Mouse (Mus musculus) heart, embryonic 14.5 days (tissue): Measurements from ENCODE around the gene Pld2. TPM values are rescaled to one million over a fixed set of nuclear protein-coding genes. Genes with fewer than 3 reads are reported as not detected.

Source experiments
- ATAC-seq: fragments of 200-750 bp; cut with Nextera tagmentation; 2 replicates; pipeline ENCODE4 v1.8.0; 2017; ENCODE audit warnings: low read depth, moderate TSS enrichment; ENCODE audit not compliant: insufficient number of reproducible peaks, insufficient read depth, low FRiP score
- H3K27ac ChIP-seq, 2 experiments: fragments of 200-500 bp in 1 of 2; fragments of 300-500 bp in 1 of 2; sonication (generic) in 1 of 2; replicated peaks in 1 of 2; 2 replicates each; pipeline ENCODE4 v1.5.1; 2012 to 2014; ENCODE audit warnings: low read depth in 2 of 2, low read length in 2 of 2, control low read depth in 1 of 2, mild to moderate bottlenecking in 1 of 2, mixed read lengths in 1 of 2; ENCODE audit not compliant: control insufficient read depth in 1 of 2, insufficient read depth in 1 of 2
- H3K27me3 ChIP-seq: fragments of 300-500 bp; sonication (generic); 2 replicates; pipeline ENCODE4 v1.6.1; 2014; ENCODE audit warnings: mild to moderate bottlenecking, low read length, control low read depth; ENCODE audit not compliant: control insufficient read depth, insufficient read depth
- H3K36me3 ChIP-seq: fragments of 300-500 bp; sonication (generic); 2 replicates; pipeline ENCODE4 v1.6.1; 2014; ENCODE audit warnings: mild to moderate bottlenecking, control low read depth, low read length, mixed read lengths; ENCODE audit not compliant: control insufficient read depth, insufficient read depth
- H3K4me1 ChIP-seq, 2 experiments: fragments of 200-500 bp in 1 of 2; fragments of 300-500 bp in 1 of 2; sonication (generic) in 1 of 2; 2 replicates each; pipeline ENCODE4 v1.6.1; 2012 to 2014; ENCODE audit warnings: low read length in 2 of 2, control low read depth in 1 of 2, mixed read lengths in 1 of 2; ENCODE audit not compliant: control insufficient read depth in 2 of 2, insufficient read depth in 2 of 2
- H3K4me2 ChIP-seq: fragments of 300-500 bp; sonication (generic); 2 replicates; pipeline ENCODE4 v1.6.1; 2014; ENCODE audit warnings: mild to moderate bottlenecking, low read length
- H3K4me3 ChIP-seq, 2 experiments: fragments of 200-500 bp in 1 of 2; fragments of 300-500 bp in 1 of 2; sonication (generic) in 1 of 2; 2 replicates each; pipeline ENCODE4 v1.5.1; 2012 to 2014; ENCODE audit warnings: low read length in 2 of 2, mild to moderate bottlenecking in 2 of 2, control low read depth in 1 of 2, low read depth in 1 of 2, moderate library complexity in 1 of 2; ENCODE audit not compliant: control insufficient read depth in 1 of 2, insufficient read depth in 1 of 2
- H3K9ac ChIP-seq: fragments of 300-500 bp; sonication (generic); 2 replicates; pipeline ENCODE4 v1.6.1; 2014; ENCODE audit warnings: mild to moderate bottlenecking, low read length
- H3K9me3 ChIP-seq: fragments of 300-500 bp; sonication (generic); 2 replicates; pipeline ENCODE4 v1.6.1; 2016; ENCODE audit warnings: low read length, control low read depth; ENCODE audit not compliant: control insufficient read depth
- WGBS: fragments of 180-500 bp; shearing (Covaris S2); extraction: QIAGEN DNeasy Blood & Tissue Kit; methylation state at CpG from one replicate; pipeline ENCODE4 v1.1.7; 2014; 5-methylcytosine and 5-hydroxymethylcytosine counted together
- polyA plus RNA-seq: library from polyadenylated mRNA; unstranded; fragments of >200 nt; fragmentation: Nextera tagmentation; extraction: Ambion mirVana; gene quantifications from 2 replicates; pipeline ENCODE4 v1.2.1, GENCODE M21; 2014

The Pld2 gene
- polyA plus RNA-seq, 1 experiment from 2014 or later = 11.1 TPM

- no peak overlapping the region for H3K4me2 ChIP-seq
- no peak overlapping the region for H3K4me3 ChIP-seq
- ATAC-seq = no peak
- no peak overlapping the region for H3K27ac ChIP-seq
- no peaks in the 10 kb centered on the region for H3K27me3 ChIP-seq
- H3K9ac ChIP-seq = no peak overlapping the region
- H3K9me3 ChIP-seq = no peaks in the 10 kb centered on the region
- H3K4me1 ChIP-seq = peaks cover 7 to 32% of the 10 kb centered on the region in 2 experiments
- H3K36me3 ChIP-seq = no peaks in the 10 kb centered on the region
- WGBS = 88% methylated on average over 7 of the region's 7 CpGs
Measured at GRCm38 (mm10) chr11:70583775-70584174, 43.9 kb downstream of the Pld2 start.

DNA sequence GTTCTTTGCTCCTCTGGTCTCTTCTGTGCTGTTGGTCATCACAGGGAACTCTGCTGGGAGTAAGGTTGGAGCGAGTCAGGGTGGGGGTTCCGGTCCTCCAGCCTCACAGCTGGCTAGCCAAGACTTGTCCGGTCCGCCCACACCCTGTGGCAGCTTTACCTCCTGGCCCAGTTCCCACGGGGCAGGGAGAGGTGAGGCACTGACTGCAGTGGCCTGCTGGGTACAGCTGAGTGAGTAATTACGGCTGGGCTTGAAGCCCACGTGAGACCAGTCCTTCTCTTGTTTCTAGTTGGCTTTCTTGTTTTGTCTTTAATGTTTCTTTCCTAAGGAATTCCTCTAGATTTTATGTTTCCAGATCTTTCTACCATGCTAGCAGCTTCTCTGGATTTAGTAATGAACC is 45.6 kb downstream of the Pld2 start:
- H3K9me3 ChIP-seq = no peaks in the 10 kb centered on the region
- H3K9ac ChIP-seq = no peak overlapping the region
- H3K4me2 ChIP-seq = no peak overlapping the region
- WGBS = 46% methylated on average over 7 of the region's 7 CpGs
- H3K4me1 ChIP-seq = peaks cover 5 to 21% of the 10 kb centered on the region in 2 experiments
- H3K4me3 ChIP-seq = no peak overlapping the region
- no peaks in the 10 kb centered on the region for H3K27me3 ChIP-seq
- ATAC-seq = no peak
- no peak overlapping the region for H3K27ac ChIP-seq
- H3K36me3 ChIP-seq = no peaks in the 10 kb centered on the region

DNA sequence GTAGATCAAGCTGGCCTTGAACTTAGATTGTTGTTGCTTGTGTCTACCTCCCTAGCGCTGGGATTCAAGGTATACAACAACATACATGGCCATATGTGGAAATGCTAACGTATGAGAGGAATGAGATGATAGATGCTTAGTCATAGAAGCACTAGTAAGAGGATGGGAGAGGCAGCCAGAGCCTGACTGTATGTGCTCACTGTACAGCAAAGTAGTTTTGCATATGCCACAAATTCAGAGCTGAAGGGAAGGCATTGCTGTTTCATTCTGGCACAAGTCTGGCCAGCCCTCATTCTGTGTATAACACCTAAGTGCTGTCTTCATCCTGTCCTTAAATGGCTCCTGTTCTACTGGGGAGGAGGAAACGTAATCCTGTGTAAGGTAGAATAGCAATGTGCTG is 46.4 kb downstream of the Pld2 start:
- Histone ChIP-seq H3K27me3 (no peaks in the 10 kb centered on the region), H3K9me3 (no peaks in the 10 kb centered on the region), H3K9ac (no peak overlapping the region), H3K27ac (no peak overlapping the region), H3K4me3 (no peak overlapping the region), H3K4me2 (no peak overlapping the region), H3K36me3 (no peaks in the 10 kb centered on the region), H3K4me1 (peaks cover 5 to 21% of the 10 kb centered on the region in 2 experiments)
- WGBS = 79% methylated on average over 3 of the region's 3 CpGs
- ATAC-seq = no peak

GRCm38 (mm10) chr11:70586954-70587353 is 47.1 kb downstream of the Pld2 start:
- Histone ChIP-seq H3K4me3 (no peak overlapping the region), H3K9me3 (no peaks in the 10 kb centered on the region), H3K4me2 (no peak overlapping the region), H3K4me1 (peaks cover 5 to 21% of the 10 kb centered on the region in 2 experiments), H3K9ac (no peak overlapping the region), H3K27me3 (no peaks in the 10 kb centered on the region), H3K36me3 (no peaks in the 10 kb centered on the region), H3K27ac (no peak overlapping the region)
- WGBS = 79% methylated on average over 5 of the region's 5 CpGs
- no peak for ATAC-seq

GRCm38 (mm10) chr11:70591733-70592132 is 51.9 kb downstream of the Pld2 start:
- Histone ChIP-seq H3K27ac (no peak overlapping the region), H3K27me3 (no peaks in the 10 kb centered on the region), H3K4me2 (no peak overlapping the region), H3K9me3 (no peaks in the 10 kb centered on the region), H3K9ac (no peak overlapping the region), H3K36me3 (no peaks in the 10 kb centered on the region), H3K4me1 (peaks cover 4 to 7% of the 10 kb centered on the region in 2 experiments; a peak in 2 of 4 replicates), H3K4me3 (no peak overlapping the region)
- 87% methylated on average over 1 of the region's 1 CpGs for WGBS
- ATAC-seq = no peak

GRCm38 (mm10) chr11:70594253-70594989 is 54.6 kb downstream of the Pld2 start:
- ATAC-seq = no peak

GRCm38 (mm10) chr11:70595638-70596037 is 55.8 kb downstream of the Pld2 start:
- H3K36me3 ChIP-seq = peaks cover 33% of the 10 kb centered on the region
- H3K4me2 ChIP-seq = no peak overlapping the region
- H3K27me3 ChIP-seq = no peaks in the 10 kb centered on the region
- H3K9ac ChIP-seq = no peak overlapping the region
- H3K4me1 ChIP-seq = peaks cover 4 to 7% of the 10 kb centered on the region in 2 experiments; a peak in 2 of 4 replicates
- WGBS = 38% methylated on average over 2 of the region's 2 CpGs
- H3K4me3 ChIP-seq = no peak overlapping the region
- no peak for ATAC-seq
- no peak overlapping the region for H3K27ac ChIP-seq
- no peaks in the 10 kb centered on the region for H3K9me3 ChIP-seq

More at GRCm38 (mm10) chr11:70594253-70594989, 54.6 kb downstream of the Pld2 start:
- peaks cover 24% of the 10 kb centered on the region for H3K36me3 ChIP-seq
- no peak overlapping the region for H3K4me3 ChIP-seq
- no peak overlapping the region for H3K4me2 ChIP-seq
- no peak overlapping the region for H3K9ac ChIP-seq
- H3K9me3 ChIP-seq = no peaks in the 10 kb centered on the region
- H3K27ac ChIP-seq = no peak overlapping the region
- 70% methylated on average over 15 of the region's 15 CpGs for WGBS
- H3K4me1 ChIP-seq = peaks cover 4 to 7% of the 10 kb centered on the region in 2 experiments; a peak in 2 of 4 replicates
- H3K27me3 ChIP-seq = no peaks in the 10 kb centered on the region

GRCm38 (mm10) chr11:70596094-70596493 is 56.2 kb downstream of the Pld2 start:
- 71% methylated on average over 4 of the region's 4 CpGs for WGBS
- Histone ChIP-seq H3K27ac (no peak overlapping the region), H3K4me2 (no peak overlapping the region), H3K36me3 (peaks cover 33% of the 10 kb centered on the region), H3K4me3 (no peak overlapping the region), H3K27me3 (no peaks in the 10 kb centered on the region), H3K9ac (no peak overlapping the region), H3K9me3 (no peaks in the 10 kb centered on the region), H3K4me1 (peaks cover 4 to 7% of the 10 kb centered on the region in 2 experiments; a peak in 2 of 4 replicates)
- ATAC-seq = no peak
